Mouse (Mus musculus) thymus, adult 2 months (tissue): ENCODE results near the gene Tbx19. TPM values are rescaled to one million over a fixed set of nuclear protein-coding genes. Genes with fewer than 3 reads are reported as not detected.

Source experiments
- DNase-seq: peaks from one replicate; pipeline ENCODE4 v3.0.0; 2021
- H3K27ac ChIP-seq: fragments of 200-500 bp; 2 replicates; pipeline ENCODE4 v1.5.1; 2012; ENCODE audit warnings: low read length, control low read depth; ENCODE audit not compliant: control insufficient read depth, insufficient read depth
- H3K27me3 ChIP-seq: fragments of 200-500 bp; 2 replicates; pipeline ENCODE4 v1.6.1; 2012; ENCODE audit warnings: mild to moderate bottlenecking, low read length, moderate library complexity, mixed read lengths; ENCODE audit not compliant: control insufficient read depth, insufficient read depth
- H3K36me3 ChIP-seq: fragments of 200-500 bp; 2 replicates; pipeline ENCODE4 v1.6.1; 2012; ENCODE audit warnings: mild to moderate bottlenecking, low read length, moderate library complexity; ENCODE audit not compliant: control insufficient read depth, insufficient read depth
- H3K4me1 ChIP-seq: fragments of 200-500 bp; replicated peaks from 2 replicates; pipeline ENCODE4 v1.6.1; 2012; ENCODE audit warnings: low read length; ENCODE audit not compliant: control insufficient read depth, insufficient read depth
- H3K4me3 ChIP-seq: fragments of 200-500 bp; 2 replicates; pipeline ENCODE4 v1.5.1; 2012; ENCODE audit warnings: mild to moderate bottlenecking, low read length, control low read depth, moderate library complexity; ENCODE audit not compliant: control insufficient read depth, insufficient read depth
- CTCF ChIP-seq: fragments of 200-500 bp; IDR thresholded peaks from 2 replicates; pipeline ENCODE4 v1.5.1; 2012; ENCODE audit warnings: mild to moderate bottlenecking, control low read depth, low read length, moderate library complexity, borderline replicate concordance; ENCODE audit not compliant: control insufficient read depth, poor library complexity, insufficient read depth; ENCODE audit errors: extremely low read depth
- POLR2A ChIP-seq: fragments of 200-500 bp; IDR thresholded peaks from 2 replicates; pipeline ENCODE4 v1.6.1; 2012; ENCODE audit warnings: mild to moderate bottlenecking, low read length, control low read depth, moderate library complexity; ENCODE audit not compliant: control insufficient read depth, poor library complexity, insufficient read depth; ENCODE audit errors: extremely low read depth
- WGBS: fragments of 180-500 bp; shearing (Covaris S2); methylation state at CpG from one replicate; pipeline ENCODE4 v1.1.7; 2018; 5-methylcytosine and 5-hydroxymethylcytosine counted together
- polyA plus RNA-seq: library from polyadenylated mRNA; depleted of rRNA; stranded (reverse); fragments of >200 nt; gene quantifications from 2 replicates; pipeline ENCODE4 v1.2.3, GENCODE M21; 2012; rRNA removed

The Tbx19 gene
- polyA plus RNA-seq, 1 experiment = 10.3 TPM

GRCm38 (mm10) chr1:165106011-165106385, 54.6 kb downstream of the Tbx19 start:
- WGBS = 88% methylated on average over 2 of the region's 2 CpGs
- TF ChIP-seq POLR2A = no peak
- no peak for TF ChIP-seq CTCF
- no peak for DNase-seq
- no peaks in the 10 kb centered on the region for H3K27me3 ChIP-seq
- no peak overlapping the region for H3K4me3 ChIP-seq
- peaks cover 4% of the 10 kb centered on the region for H3K4me1 ChIP-seq
- H3K36me3 ChIP-seq = no peaks in the 10 kb centered on the region
- no peak overlapping the region for H3K27ac ChIP-seq

GRCm38 (mm10) chr1:165105270-165106010, 55.1 kb downstream of the Tbx19 start:
- Histone ChIP-seq H3K27ac (no peak overlapping the region), H3K4me1 (no peaks in the 10 kb centered on the region), H3K27me3 (no peaks in the 10 kb centered on the region), H3K4me3 (no peak overlapping the region), H3K36me3 (no peaks in the 10 kb centered on the region)
- TF ChIP-seq POLR2A (no peak), CTCF (no peak)
- WGBS = 78% methylated on average over 9 of the region's 9 CpGs
- DNase-seq = no peak

- DNase-seq = no peak
- Histone ChIP-seq H3K4me1 (no peaks in the 10 kb centered on the region), H3K27me3 (no peaks in the 10 kb centered on the region), H3K36me3 (no peaks in the 10 kb centered on the region), H3K27ac (no peak overlapping the region), H3K4me3 (no peak overlapping the region)
- TF ChIP-seq POLR2A = no peak
- no peak for TF ChIP-seq CTCF
- 86% methylated on average over 7 of the region's 7 CpGs for WGBS
Observed at GRCm38 (mm10) chr1:165104707-165105259, 55.8 kb downstream of the Tbx19 start.

GRCm38 (mm10) chr1:165099569-165099968, 61.0 kb downstream of the Tbx19 start:
- DNase-seq = no peak
- Histone ChIP-seq H3K27me3 (no peaks in the 10 kb centered on the region), H3K4me1 (no peaks in the 10 kb centered on the region), H3K27ac (no peak overlapping the region), H3K36me3 (no peaks in the 10 kb centered on the region), H3K4me3 (no peak overlapping the region)
- TF ChIP-seq CTCF = no peak
- TF ChIP-seq POLR2A = no peak

- no peak overlapping the region for H3K27ac ChIP-seq
- DNase-seq = no peak
- TF ChIP-seq CTCF (no peak), POLR2A (no peak)
- H3K27me3 ChIP-seq = no peaks in the 10 kb centered on the region
- no peaks in the 10 kb centered on the region for H3K36me3 ChIP-seq
- peaks cover 6% of the 10 kb centered on the region for H3K4me1 ChIP-seq
- H3K4me3 ChIP-seq = no peak overlapping the region
- WGBS = 75% methylated on average over 7 of the region's 7 CpGs
Observed at GRCm38 (mm10) chr1:165094871-165095270, 65.7 kb downstream of the Tbx19 start.

GRCm38 (mm10) chr1:165091721-165092120, 68.9 kb downstream of the Tbx19 start:
- WGBS = 15% methylated on average over 15 of the region's 15 CpGs
- Histone ChIP-seq H3K27ac (no peak overlapping the region), H3K36me3 (no peaks in the 10 kb centered on the region), H3K27me3 (no peaks in the 10 kb centered on the region), H3K4me1 (peaks cover 6% of the 10 kb centered on the region), H3K4me3 (no peak overlapping the region)
- no peak for TF ChIP-seq CTCF
- no peak for TF ChIP-seq POLR2A
- DNase-seq = peak; percentile 57

- no peak for DNase-seq
- TF ChIP-seq POLR2A (no peak), CTCF (no peak)
- Histone ChIP-seq H3K27me3 (no peaks in the 10 kb centered on the region), H3K4me3 (no peak overlapping the region), H3K4me1 (peaks cover 6% of the 10 kb centered on the region), H3K36me3 (no peaks in the 10 kb centered on the region), H3K27ac (no peak overlapping the region)
- 82% methylated on average over 3 of the region's 3 CpGs for WGBS
Observed at GRCm38 (mm10) chr1:165089556-165089955, 71.0 kb downstream of the Tbx19 start.

Other genes starting within 250 kb of the Tbx19 start
- 1.9 and 2.8 TPM in 2 replicates for gene Xcl1, start 225.2 kb downstream of the Tbx19 start, polyA plus RNA-seq
- gene Sft2d2, start 33.7 kb upstream of the Tbx19 start, polyA plus RNA-seq = 93.3 and 102 TPM in 2 replicates
- 34.7 and 38.3 TPM in 2 replicates for gene Tiprl, start 76.2 kb upstream of the Tbx19 start, polyA plus RNA-seq
- gene Gpr161, start 135.0 kb upstream of the Tbx19 start, polyA plus RNA-seq = 0.99 and 1.3 TPM in 2 replicates